Mouse (Mus musculus) right cerebral cortex, postnatal 4 days (tissue): Measurements from ENCODE around the gene Cd44.

ENCODE experiments used
- DNase-seq: peaks from one replicate; pipeline ENCODE4 v3.0.0-alpha.2; 2022

Gene Cd44

DNA sequence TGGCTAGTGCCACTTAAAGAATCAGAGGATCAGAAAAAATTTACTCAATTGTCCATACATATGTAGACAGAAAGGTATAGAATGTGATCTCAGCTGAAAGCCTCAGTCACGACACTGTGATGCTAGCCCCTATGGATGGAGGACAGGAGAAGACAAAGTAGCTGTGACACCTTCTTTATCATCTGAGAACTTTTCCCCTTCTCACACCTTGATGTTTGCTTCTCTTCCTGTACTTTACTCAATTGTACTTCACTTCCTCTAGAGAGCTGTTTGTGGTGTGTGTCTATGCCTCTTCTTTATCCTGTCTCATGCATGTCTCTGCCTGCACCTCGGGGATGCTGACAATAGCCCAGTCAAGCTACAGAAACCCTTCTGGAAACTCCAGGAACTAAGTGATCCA, 11.5 kb upstream of the Cd44 start:
- DNase-seq: no peak

DNA sequence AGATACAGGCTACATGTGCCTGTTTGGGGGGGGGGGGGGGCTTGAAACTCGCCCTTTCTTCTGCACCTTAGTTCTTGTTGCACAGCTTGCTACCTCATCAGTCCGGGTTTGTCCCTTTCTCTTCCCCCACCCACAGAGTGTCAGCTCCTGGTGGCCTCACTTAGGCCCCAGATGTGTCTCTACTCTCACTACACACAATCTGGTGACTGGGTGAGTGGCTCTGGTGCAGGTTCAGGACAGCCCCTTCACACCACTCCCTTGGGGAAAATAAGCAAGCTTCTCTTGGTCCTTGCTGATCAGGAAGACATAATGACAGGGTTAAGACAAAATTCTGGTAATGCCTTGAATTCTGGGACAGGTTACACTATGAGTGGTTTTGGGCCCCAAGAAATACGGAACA, 11.0 kb upstream of the Cd44 start:
- DNase-seq: no peak

DNA sequence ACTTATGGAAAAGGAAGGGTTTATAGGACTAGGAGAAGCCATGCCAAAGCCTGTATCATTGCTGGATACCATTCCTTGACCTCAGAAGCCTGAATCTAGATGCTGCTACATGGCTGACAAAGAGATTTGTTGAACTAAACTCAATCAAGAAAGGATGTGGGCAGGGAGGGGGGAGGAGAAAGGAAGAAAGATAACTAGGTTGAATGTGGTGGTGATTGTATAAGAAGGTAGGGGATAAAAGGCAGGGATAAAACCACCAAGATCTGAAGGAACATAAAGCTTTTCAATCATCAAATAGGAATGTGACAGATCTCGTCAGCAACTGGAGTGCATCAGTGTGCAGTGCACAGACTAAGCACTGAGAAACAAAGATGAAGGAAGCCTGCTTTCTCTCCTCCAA, 7.9 kb upstream of the Cd44 start:
- DNase-seq: no peak

DNA sequence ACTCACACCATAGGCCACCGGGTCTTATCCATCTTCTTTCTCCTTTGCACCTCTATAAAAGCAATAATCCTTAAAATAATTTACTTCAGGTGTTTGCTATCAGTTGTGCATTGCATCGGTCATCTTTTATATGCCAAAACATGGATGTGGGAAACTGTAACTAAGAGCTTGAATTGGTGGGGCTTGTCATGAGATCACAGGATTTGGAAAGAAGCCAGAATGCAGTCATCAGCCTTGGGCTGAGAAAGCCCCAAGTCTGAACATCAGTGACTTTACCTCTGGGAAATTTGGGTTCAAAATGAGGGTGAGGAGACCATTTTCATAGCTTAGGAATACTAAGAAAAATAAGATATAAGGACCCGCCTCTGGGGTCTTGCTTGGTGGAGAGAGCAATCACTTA, 4.1 kb upstream of the Cd44 start:
- DNase-seq: no peak

DNA sequence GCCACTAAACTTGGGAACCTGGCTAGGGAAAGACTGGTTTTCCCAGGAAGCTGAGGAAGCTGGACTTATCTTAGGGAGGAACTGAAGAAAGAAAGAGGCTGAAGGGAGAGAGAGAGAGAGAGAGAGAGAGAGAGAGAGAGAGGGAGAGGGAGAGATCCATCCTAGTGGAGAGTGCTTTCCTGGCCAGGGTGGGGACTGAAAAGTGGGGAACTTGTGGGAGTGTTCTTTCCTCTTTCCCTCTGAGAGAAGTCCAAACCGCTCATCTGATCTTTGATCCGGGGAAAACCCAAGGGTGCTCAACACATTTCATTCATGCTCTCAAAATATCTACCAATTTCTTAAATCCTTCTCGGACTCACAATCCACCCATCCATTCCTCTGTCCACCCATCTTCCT, 361 bp upstream of the Cd44 start:
- DNase-seq: no peak

DNA sequence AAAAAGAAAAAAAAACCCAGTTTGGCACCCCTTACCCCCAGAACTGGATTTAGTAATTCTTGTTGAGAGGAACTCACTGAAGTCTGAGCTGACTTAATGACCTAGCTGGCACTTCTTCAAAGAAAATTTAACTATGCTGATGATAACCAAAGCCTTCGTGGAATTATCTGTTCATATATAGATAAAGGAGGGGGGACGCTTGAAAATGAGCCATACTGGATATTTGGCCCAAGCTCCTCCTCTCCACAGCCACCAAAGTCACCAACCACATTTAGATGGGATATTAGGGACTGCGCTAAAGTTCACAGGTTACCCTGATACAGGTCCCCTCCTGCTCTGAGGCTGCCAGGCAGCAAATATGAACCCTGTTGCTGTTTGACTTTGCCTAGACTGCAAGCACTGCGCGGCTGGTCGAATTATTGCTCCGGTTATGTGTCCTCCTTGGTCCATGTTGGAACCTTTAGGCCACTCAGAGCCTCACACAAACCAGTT, 1.2 kb downstream of the Cd44 start:
- DNase-seq: no peak

DNA sequence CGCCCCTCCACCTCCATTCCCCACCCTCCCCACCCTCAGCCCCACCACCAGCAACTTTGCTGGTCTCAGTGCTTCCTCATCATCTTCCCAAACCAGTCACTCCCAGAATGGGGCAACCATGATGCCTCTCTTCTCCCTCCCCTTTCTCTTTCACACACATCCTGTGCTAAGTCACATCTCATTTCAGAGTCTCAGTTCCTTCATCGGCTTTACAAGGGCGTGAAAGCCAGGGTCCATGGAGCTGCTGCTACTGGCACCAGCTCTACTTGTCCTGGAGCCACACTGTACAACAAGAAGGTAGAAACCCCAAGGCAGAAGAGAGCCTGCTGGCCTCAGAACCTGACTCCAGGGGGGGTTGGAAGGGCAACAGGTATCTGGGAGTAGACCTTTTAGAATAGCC, 2.2 kb downstream of the Cd44 start:
- DNase-seq: no peak

DNA sequence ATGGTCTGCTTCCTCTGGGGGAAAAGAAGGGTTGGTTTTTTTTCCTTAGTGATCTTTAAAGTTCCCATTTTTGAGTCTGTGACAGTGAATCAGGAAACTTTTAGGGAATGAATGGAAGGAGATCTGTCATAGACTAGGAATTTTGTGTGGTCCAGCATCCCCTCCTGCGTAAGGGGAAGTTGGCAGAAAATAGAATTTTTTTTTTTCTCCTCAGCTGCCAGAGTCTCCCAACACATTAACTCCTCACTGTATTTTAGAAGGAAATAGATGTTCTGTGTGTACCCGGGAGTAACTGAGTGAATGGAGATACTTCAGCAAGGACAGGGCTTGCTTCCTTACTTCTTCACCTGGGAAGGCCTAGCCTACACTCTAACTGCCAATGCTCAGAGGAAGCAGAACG, 2.9 kb downstream of the Cd44 start:
- DNase-seq: no peak

DNA sequence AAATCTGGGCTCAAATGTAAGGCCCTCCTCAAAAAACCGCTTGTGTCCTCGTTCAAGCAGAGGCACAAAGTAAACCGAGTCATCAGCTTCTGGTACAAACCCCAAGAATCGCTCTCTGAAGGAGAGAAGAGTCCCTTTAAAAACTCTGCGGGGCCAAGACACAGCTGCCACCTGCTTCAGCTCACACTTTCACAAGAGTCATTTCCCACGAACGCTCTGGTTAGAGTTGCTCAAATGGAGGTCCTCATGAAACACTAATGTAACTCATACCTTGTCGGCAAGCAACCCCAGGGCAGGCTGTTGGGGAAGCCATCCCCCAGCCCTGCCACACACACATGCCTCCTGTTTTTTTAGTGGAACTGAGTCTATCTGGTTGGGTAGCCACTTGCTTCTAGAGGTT, 5.3 kb downstream of the Cd44 start:
- DNase-seq: no peak

DNA sequence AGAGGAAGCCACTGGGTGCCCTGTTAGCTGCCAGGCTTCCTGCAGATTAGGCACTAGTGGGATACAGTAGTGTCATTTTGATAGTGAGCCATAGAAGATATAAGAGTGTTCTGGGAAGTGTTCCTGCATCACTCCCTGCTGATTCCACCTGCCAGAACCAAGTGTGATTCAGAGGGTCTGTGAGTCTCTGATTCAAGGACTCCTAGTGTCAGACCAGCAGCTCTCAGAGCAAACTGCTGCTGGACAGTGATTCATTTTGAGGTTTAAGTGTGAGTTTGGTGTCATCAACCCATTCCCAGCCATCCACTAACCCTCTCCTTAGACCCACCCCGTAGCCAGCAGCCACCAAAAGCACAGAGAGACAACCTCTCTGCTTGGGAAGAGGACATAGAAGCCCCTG, 6.3 kb downstream of the Cd44 start:
- no peak for DNase-seq

DNA sequence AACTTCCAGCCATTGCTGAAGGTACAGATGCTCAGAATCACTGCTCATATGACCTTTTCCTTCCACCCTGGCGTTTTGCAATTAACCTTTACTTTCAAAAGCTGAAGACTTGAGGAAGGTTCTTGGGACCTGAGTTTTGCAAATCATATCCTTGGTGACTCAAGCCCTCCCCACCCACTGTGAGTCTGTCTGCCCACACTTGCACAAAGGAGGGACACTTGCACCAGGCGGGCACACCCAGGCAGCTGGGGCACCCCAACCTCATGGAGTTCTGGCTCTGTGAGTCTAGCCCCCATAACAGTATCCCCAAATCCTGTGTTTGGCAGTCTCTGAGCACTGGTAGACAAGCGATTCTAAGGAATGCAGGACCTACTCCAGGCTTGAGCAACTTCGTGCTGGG, 6.7 kb downstream of the Cd44 start:
- DNase-seq: no peak

DNA sequence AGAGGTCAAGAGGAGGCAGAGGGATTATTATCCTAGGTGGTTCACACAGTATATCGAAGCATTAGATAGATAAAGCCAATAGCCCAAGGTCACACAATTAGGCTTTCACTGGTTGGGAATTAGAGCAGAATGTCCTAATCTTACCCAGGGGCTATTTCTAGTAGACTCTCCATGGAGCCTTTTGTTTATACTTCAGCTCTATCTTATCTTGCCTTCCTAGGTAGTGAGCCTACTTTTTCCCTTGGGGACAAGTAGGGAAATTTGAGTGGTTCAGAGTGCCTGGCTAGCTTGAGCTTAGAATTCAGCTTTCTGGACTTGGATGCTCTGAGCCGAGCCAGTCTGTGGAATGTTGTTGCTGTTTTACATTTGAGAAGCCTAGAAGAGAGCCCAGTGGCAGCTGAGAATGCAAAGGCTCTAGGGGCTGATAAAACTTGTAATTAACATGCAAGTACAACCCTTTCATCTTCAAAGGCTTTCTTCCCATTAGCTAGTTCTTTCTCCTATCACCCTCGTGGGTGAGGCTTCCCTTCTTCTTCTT, 12.7 kb downstream of the Cd44 start:
- DNase-seq: no peak

DNA sequence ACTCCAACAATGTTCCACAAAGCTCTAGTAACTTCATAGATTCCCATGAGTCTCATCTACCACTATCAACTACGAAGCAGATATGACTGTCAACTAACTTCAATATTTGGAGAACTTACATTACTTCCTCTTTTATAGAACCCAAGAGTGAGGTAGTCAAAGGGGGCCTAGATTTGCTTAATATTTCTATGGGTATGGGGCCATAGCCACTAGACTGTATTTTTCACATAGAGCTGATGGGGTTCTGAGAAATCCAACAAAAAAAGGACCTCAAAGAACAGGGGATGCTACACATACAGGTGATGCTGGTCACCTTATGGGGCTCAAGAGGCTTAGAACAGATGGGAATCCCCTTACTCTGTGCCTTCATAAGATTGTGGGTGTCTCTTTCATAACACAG, 14.3 kb downstream of the Cd44 start:
- DNase-seq: no peak

DNA sequence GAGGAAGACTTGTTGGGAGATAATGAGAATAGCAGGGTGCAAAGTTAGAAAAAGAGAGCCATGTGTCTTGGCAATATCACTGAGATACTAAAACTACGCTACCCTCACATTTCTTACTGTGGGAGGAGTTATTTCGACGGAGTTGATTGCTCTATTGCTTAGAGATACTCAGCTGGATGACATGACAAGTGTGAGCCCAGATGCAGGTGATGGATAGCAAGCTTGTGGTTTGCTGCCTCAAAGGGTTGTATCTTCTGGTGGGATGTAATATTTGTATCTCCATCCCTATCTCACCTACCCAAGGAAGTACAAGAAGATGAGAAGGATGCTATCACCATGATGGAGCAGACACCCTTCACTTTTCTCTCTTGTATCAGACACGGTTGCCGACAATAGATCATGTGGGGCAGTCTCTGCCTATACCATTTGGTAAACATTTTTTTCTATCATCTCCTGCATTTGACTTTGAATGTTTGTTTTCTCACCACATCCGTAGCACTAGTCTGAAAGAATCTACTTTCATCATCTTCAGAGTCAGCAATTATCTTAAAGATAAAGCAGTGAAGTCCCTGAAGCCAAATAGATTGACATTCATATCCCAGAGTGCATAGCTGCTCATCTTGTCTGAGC, 15.0 kb downstream of the Cd44 start:
- DNase-seq: no peak

DNA sequence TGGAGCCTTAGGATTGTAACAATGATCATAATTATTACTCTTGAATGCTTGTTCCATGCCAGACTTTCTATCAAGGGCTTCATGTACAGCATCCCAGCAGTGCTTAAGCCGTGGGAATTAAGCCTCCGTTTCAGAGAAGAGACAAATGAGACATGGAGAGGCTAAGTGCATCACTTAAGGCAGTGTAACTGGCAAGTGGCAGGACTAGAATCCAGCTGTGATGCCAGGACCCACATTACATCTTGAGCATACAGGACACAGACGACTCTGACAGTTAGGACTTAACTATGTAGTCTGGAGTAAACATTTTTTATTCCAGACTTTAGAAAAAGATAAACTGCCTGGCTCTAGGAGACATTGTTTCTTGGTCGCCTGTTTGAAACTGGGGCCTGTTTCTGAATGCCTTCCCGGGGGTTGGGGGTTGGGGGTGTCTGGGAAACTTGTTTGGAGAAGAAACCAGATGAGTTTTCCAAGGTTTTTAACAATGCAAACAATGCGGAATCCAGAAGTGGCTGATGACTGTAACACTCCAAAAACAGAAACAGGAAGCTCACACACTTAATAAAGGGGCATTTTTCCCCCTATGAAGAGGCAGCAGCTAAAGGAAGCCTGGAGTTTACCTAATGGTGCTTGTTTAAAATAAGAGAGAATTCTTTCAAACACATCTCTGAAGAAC, 18.7 kb downstream of the Cd44 start:
- no peak for DNase-seq

DNA sequence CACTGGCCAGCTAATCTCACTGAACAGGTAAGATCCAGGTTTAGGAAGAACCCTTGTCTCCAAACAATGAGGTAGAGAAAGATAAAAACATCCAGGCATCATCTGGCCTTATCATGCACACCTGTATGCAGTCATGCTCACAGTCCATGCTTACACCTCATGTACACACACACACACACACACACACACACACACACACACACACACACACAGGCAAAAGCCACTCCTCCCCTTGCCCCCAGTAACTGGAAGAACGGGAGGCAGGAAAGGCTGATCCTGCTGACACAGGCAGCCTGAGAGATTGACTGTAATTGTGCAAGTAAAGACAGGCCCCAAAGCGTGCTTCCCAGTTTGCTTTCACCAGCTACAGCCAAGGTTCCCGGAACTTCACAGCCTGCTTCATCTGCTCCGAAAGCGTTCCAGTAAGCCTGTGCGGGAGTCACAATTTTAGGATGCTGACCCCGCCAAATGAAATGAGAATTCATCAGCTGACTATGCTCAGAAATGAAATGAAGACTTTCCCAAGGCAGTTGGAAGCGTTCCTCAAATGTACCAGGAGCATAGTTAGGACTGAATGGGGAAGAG, 19.4 kb downstream of the Cd44 start:
- DNase-seq: peak; percentile 20

DNA sequence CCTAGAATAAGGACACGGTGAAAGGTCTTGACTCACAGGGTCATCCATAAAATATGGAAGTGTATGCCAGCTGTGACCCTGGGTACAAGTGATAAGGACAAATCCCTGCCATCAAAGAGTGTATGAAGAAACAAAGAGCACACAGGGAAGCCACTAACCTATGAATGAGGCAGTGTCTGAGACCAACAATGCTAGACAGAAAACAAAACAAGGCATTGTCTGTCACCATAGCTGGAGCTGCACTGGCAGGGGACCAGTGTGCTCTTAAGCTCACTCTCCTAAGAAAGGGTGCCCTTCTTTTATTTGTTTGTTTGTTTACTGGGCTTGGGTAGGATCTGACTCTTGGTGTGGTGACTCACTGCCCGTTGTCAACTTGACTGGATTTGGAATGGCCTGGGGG, 23.0 kb downstream of the Cd44 start:
- DNase-seq: no peak

DNA sequence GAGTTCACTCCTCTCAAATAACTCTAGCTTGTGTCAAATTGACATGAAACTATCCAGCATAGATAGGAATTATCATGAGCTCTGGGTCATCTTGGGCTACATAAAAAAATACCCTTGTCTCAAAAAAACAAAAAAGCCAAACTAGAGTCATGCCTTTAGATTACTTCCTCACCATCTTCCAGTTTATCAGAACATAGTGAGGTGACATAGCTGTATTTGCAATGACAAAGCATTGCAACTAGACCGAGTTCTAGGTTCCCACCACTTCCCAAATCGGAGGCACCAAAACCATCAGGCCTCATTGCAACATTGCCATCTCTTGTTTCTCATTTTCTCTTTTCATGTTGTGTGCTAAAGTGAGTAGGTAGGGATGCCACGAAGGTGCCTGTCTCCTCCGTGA, 24.0 kb downstream of the Cd44 start:
- DNase-seq: no peak

DNA sequence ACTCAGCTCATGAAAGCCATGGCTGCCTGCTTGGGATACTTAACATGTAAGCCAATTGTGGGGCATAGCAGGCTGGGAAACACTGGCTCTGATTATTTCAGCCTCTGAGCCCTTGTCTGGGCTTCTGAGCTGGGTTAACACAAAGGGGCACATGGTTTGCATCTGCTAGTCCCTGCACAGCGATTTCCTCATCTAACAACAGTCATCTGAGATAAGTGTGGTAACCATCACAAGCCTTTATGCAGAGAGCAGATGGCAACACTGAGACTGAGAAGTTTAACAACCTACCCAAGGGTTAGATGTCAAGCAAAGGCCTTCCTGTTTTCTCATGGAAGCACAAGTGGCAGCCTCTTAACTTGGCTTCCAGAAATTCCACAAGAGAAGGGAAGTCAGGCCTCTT, 25.3 kb downstream of the Cd44 start:
- DNase-seq: no peak

DNA sequence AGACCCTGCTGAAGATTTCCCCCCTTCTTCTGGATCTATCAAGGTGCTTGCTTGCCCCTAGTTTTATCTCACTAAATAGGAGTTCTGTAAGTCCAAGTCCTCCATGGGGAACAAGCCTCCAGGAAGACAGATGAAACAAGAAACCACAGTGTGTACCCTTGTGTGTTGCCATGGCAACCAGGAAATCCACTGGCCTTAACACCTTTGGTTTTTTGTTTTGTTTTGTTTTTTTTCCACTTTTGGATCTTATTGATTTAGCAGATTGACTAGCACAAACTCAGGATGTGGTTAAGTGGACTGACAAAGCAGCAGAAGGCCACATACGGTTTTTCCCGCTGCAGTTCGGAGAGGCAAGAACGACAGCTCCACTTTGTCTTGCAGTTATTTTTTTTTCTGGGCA, 27.6 kb downstream of the Cd44 start:
- no peak for DNase-seq

DNA sequence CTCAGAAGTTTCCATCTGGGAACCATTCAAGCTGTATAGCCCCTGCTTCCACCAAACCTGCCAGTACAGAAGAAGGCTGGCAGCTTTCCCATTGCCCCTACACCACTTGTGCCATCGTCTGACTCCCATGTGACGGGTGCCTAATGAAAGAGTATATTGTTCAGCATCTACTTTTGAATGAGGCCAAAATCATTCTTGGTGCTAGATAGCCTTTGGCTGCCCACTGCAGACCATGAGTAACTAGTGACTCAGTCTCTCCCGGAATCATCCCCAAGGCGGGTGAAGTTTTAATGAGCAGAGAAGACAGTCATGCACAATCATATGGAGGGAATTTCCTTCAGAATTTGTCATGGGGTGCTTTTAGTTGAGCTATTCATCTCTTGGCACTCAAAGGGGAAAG, 28.3 kb downstream of the Cd44 start:
- no peak for DNase-seq

DNA sequence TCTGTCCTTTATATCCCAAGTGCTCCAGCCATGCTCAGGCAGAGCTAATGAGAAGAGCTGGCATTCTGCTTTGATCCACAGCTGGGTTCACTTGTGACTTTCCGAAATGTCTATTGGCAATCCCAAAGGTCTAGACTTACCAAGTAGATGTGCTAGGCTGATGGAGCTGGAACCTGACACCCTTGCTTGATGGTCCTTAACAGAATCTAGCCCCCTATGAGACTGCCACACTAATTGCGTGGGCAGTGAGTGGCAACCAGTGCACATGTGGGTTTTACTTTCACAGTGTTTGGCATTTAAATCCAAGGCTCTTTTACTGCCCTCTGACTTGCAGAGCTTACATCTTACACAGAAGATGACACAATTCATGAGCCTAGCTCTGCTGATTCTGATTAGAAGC, 29.0 kb downstream of the Cd44 start:
- no peak for DNase-seq

DNA sequence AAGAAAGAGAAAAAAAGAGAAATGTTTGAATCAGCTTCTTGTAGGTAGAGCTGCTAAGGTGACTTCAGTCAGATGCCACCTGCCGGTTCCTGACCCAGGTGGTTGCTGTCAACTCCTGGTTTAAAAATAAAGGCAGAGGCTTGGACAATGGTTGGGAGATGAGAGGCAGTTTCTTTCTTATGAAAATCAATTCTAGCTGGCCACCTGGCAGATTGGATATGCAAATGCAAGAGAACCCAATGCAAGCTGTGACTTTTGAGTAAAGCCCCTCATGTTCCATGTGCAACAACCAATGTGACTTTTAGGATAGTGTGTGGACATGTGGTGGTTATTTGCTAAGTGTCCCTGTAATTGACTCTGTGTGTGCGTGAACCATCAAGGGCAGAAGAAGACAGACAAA, 33.0 kb downstream of the Cd44 start:
- DNase-seq: no peak

DNA sequence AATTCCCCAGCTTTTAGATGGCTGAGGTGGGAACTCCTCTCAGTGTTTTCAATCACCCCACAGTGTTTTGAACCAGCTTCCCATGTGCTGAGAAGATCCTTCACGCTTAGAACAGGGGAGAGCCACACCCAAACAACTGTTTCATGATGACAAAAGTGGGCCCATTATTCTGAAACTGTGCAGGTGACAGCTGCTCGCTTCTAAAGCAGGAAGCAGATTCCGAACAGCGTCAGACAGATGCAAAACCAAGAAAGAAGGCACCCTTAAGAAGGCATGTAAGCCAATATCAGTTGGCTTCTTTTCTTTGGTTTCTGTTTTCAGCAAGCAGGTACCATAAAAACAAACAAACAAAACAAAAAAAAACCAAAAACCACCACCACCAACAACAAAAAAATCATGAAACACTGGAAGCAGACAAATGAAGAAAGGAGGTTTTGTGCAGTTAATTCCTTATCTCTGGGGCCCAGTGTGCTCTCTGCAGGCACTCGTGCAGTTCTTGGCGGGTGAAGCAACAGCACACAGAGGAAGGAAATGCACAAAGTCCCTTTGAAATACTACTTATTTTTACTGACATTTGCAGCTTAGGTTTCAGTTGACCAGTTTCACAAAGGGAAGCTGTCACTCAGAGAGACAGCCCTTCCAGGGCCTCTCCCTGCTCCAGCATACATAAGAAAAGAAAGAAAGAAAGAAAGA, 33.9 kb downstream of the Cd44 start:
- DNase-seq: no peak
